Mouse (Mus musculus): Measurements from ENCODE around the gene Unc13b. TPM values are rescaled to one million over a fixed set of nuclear protein-coding genes. Genes with fewer than 3 reads are reported as not detected.
A peak's percentile ranks its signal among the peaks of the same experiment; 100 is the strongest.

Gene Unc13b
- 8.1 and 12.3 TPM in 2 replicates for polyA plus RNA-seq (2014; fragmentation: Nextera tagmentation; extraction: Ambion mirVana)

GRCm38 (mm10) chr4:43058753-43059654, at the start of gene Unc13b:
TSS of gene Unc13b (plus strand) at chr4:43058953.
- WGBS, result under 1% methylated on average over 80 of the region's 90 CpGs
- peaks cover 5% of the 10 kb centered on the region for H3K4me1 ChIP-seq (ENCODE audit: control insufficient read depth, insufficient read depth, low read length)
- H3K9me3 ChIP-seq (replicated peaks; ENCODE audit: control insufficient read depth, low read length), result no peaks in the 10 kb centered on the region
- H3K36me3 ChIP-seq (ENCODE audit: control insufficient read depth, insufficient read depth, low read length), result no peaks in the 10 kb centered on the region
- H3K27me3 ChIP-seq (replicated peaks; ENCODE audit: control insufficient read depth, insufficient read depth, low read length), result no peaks in the 10 kb centered on the region
- peak within 1 kb of the TSS; percentile 83 for H3K27ac ChIP-seq (ENCODE audit: low read depth, low read length)
- ATAC-seq, result peak; percentile 99
- peak within 1 kb of the TSS; percentile 83 for H3K9ac ChIP-seq (ENCODE audit: low read length)
- peak within 1 kb of the TSS; percentile 81 for H3K4me3 ChIP-seq (ENCODE audit: low read depth, low read length)
- peak within 1 kb of the TSS; percentile 71 for H3K4me2 ChIP-seq (ENCODE audit: low read length)
- peak; percentile 97 for DNase-seq (ENCODE audit: low spot score)

GRCm38 (mm10) chr4:43010161-43011038, 48.4 kb upstream of the Unc13b start, which contains the start of gene Fancg:
TSS of gene Fancg (minus strand) at chr4:43010506.
- DNase-seq (ENCODE audit: low spot score), result peak; percentile 90
- no peaks in the 10 kb centered on the region for H3K27me3 ChIP-seq (replicated peaks; ENCODE audit: control insufficient read depth, insufficient read depth, low read length)
- H3K9ac ChIP-seq (ENCODE audit: low read length), result peak within 1 kb of the TSS; percentile 63
- peak within 1 kb of the TSS; percentile 66 for H3K4me3 ChIP-seq (ENCODE audit: low read depth, low read length)
- 1% methylated on average over 37 of the region's 37 CpGs for WGBS
- no peaks in the 10 kb centered on the region for H3K36me3 ChIP-seq (ENCODE audit: control insufficient read depth, insufficient read depth, low read length)
- H3K27ac ChIP-seq (ENCODE audit: low read depth, low read length), result no peak within 1 kb of the TSS
- H3K4me1 ChIP-seq (ENCODE audit: control insufficient read depth, insufficient read depth, low read length), result 0 out of 2 replicates have a peak, but pooled peaks cover 6% of the 10 kb centered on the region
- peak; percentile 96 for ATAC-seq
- H3K4me2 ChIP-seq (ENCODE audit: low read length), result peak within 1 kb of the TSS; percentile 69
- H3K9me3 ChIP-seq (replicated peaks; ENCODE audit: control insufficient read depth, low read length), result no peaks in the 10 kb centered on the region

DNA sequence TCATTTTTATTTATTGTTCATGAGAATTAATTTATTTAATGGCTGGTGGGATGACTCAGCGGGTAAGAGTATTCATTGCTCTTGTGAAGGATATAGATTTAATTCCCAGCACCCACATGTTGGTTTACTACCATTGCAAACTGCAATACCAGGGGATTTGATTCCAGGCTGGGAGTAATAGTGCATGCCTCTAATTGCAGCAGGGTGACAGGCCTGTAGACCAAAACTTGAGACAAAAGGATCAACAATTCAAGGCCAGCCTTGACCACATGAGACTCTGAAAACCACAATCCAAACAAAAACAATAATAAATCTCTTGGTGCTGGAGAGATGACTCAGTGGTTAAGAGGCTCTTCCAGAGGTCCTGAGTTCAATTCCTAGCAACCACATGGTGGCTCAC, 46.7 kb upstream of the Unc13b start:
- no peaks in the 10 kb centered on the region for H3K9me3 ChIP-seq (replicated peaks; ENCODE audit: control insufficient read depth, low read length)
- DNase-seq (ENCODE audit: low spot score) (no peak), ATAC-seq (no peak)
- WGBS, result 100% methylated on average over 1 of the region's 1 CpGs
- H3K27ac ChIP-seq (ENCODE audit: low read depth, low read length), result no peak overlapping the region
- peaks cover 7% of the 10 kb centered on the region for H3K36me3 ChIP-seq (ENCODE audit: control insufficient read depth, insufficient read depth, low read length)
- H3K4me3 ChIP-seq (ENCODE audit: low read depth, low read length), result no peak overlapping the region
- H3K4me2 ChIP-seq (ENCODE audit: low read length), result no peak overlapping the region
- no peak overlapping the region for H3K9ac ChIP-seq (ENCODE audit: low read length)
- H3K4me1 ChIP-seq (ENCODE audit: control insufficient read depth, insufficient read depth, low read length), result 0 out of 2 replicates have a peak, but pooled peaks cover 6% of the 10 kb centered on the region
- no peaks in the 10 kb centered on the region for H3K27me3 ChIP-seq (replicated peaks; ENCODE audit: control insufficient read depth, insufficient read depth, low read length)

DNA sequence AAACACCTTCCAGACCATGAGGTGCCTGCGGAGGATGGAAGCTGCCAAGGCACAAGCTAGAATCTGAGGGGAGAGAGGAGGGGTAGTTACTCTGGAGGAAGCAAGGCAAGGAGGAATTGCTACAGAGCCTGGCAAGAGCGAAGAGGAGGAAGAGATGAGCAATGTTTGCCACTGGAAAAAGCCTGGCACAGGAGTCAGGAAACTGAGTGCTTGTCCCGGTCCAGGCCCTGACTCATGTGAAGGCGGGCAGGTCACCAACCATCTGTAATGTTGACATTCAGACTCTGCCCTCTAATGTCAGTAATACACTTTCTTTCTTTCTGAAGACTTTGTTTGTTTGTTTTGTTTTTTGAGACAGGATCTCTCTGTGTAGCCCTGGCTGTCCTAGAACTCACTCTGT, 40.6 kb upstream of the Unc13b start:
- DNase-seq (ENCODE audit: low spot score), result no peak
- Histone ChIP-seq H3K4me2 (ENCODE audit: low read length) (no peak overlapping the region), H3K27me3 (replicated peaks; ENCODE audit: control insufficient read depth, insufficient read depth, low read length) (no peaks in the 10 kb centered on the region), H3K4me3 (ENCODE audit: low read depth, low read length) (no peak overlapping the region), H3K4me1 (ENCODE audit: control insufficient read depth, insufficient read depth, low read length) (no peaks in the 10 kb centered on the region), H3K9me3 (replicated peaks; ENCODE audit: control insufficient read depth, low read length) (no peaks in the 10 kb centered on the region), H3K36me3 (ENCODE audit: control insufficient read depth, insufficient read depth, low read length) (peaks cover 65% of the 10 kb centered on the region), H3K9ac (ENCODE audit: low read length) (no peak overlapping the region), H3K27ac (ENCODE audit: low read depth, low read length) (no peak overlapping the region)
- ATAC-seq, result no peak
- WGBS, result 96% methylated on average over 4 of the region's 4 CpGs

DNA sequence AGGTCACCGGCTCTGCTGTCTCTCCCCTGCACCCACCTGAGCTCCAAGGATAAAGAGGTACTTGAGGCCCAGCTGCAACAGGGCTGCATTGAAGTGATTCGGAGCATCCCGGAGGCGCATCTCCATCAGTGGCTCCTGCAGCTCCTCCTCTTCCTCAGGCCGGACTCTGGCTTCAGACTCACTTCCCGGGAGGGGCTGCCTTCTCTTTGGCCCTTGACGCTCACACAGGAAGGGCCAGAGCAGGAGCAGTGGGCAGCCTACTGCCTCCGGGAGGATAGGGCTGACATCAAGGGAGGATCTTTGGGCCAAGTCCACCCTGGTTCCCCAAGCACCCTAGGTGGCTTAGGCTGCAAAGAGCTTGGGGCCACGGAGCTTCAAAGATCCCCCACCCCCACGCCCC, 39.6 kb upstream of the Unc13b start:
- Histone ChIP-seq H3K36me3 (ENCODE audit: control insufficient read depth, insufficient read depth, low read length) (peaks cover 74% of the 10 kb centered on the region), H3K9me3 (replicated peaks; ENCODE audit: control insufficient read depth, low read length) (no peaks in the 10 kb centered on the region), H3K27me3 (replicated peaks; ENCODE audit: control insufficient read depth, insufficient read depth, low read length) (no peaks in the 10 kb centered on the region), H3K9ac (ENCODE audit: low read length) (no peak overlapping the region), H3K4me1 (ENCODE audit: control insufficient read depth, insufficient read depth, low read length) (peaks cover under 1% of the 10 kb centered on the region; the same call in 1 of the 2 replicates), H3K4me3 (ENCODE audit: low read depth, low read length) (no peak overlapping the region), H3K4me2 (ENCODE audit: low read length) (no peak overlapping the region), H3K27ac (ENCODE audit: low read depth, low read length) (no peak overlapping the region)
- 93% methylated on average over 10 of the region's 10 CpGs for WGBS
- DNase-seq (ENCODE audit: low spot score), result no peak
- no peak for ATAC-seq

- no peak for DNase-seq (ENCODE audit: low spot score)
- Histone ChIP-seq H3K4me1 (ENCODE audit: control insufficient read depth, insufficient read depth, low read length) (peaks cover 7% of the 10 kb centered on the region), H3K4me3 (ENCODE audit: low read depth, low read length) (no peak overlapping the region), H3K4me2 (ENCODE audit: low read length) (no peak overlapping the region), H3K36me3 (ENCODE audit: control insufficient read depth, insufficient read depth, low read length) (peaks cover 74% of the 10 kb centered on the region), H3K9me3 (replicated peaks; ENCODE audit: control insufficient read depth, low read length) (no peaks in the 10 kb centered on the region), H3K27me3 (replicated peaks; ENCODE audit: control insufficient read depth, insufficient read depth, low read length) (no peaks in the 10 kb centered on the region), H3K27ac (ENCODE audit: low read depth, low read length) (no peak overlapping the region), H3K9ac (ENCODE audit: low read length) (no peak overlapping the region)
- no peak for ATAC-seq
- WGBS, result 94% methylated on average over 23 of the region's 23 CpGs
These were observed 38.9 kb upstream of the Unc13b start for GRCm38 (mm10) chr4:43019641-43020465.

- no peaks in the 10 kb centered on the region for H3K27me3 ChIP-seq (replicated peaks; ENCODE audit: control insufficient read depth, insufficient read depth, low read length)
- DNase-seq (ENCODE audit: low spot score) (no peak), ATAC-seq (no peak)
- no peak overlapping the region for H3K9ac ChIP-seq (ENCODE audit: low read length)
- H3K9me3 ChIP-seq (replicated peaks; ENCODE audit: control insufficient read depth, low read length), result no peaks in the 10 kb centered on the region
- H3K4me2 ChIP-seq (ENCODE audit: low read length), result no peak overlapping the region
- H3K27ac ChIP-seq (ENCODE audit: low read depth, low read length), result no peak overlapping the region
- peaks cover 10% of the 10 kb centered on the region for H3K4me1 ChIP-seq (ENCODE audit: control insufficient read depth, insufficient read depth, low read length)
- no peak overlapping the region for H3K4me3 ChIP-seq (ENCODE audit: low read depth, low read length)
- whole genome bisulfite sequencing, result 87% methylated on average over 16 of the region's 16 CpGs
- H3K36me3 ChIP-seq (ENCODE audit: control insufficient read depth, insufficient read depth, low read length), result peaks cover 74% of the 10 kb centered on the region
These were observed 37.9 kb upstream of the Unc13b start for GRCm38 (mm10) chr4:43020876-43021275.

- H3K4me3 ChIP-seq (ENCODE audit: low read depth, low read length), result no peak overlapping the region
- DNase-seq (ENCODE audit: low spot score), result no peak
- H3K9ac ChIP-seq (ENCODE audit: low read length), result no peak overlapping the region
- H3K27me3 ChIP-seq (replicated peaks; ENCODE audit: control insufficient read depth, insufficient read depth, low read length), result no peaks in the 10 kb centered on the region
- no peak overlapping the region for H3K4me2 ChIP-seq (ENCODE audit: low read length)
- no peak overlapping the region for H3K27ac ChIP-seq (ENCODE audit: low read depth, low read length)
- no peak for ATAC-seq
- H3K36me3 ChIP-seq (ENCODE audit: control insufficient read depth, insufficient read depth, low read length), result peaks cover 74% of the 10 kb centered on the region
- WGBS, result 64% methylated on average over 17 of the region's 17 CpGs
- H3K4me1 ChIP-seq (ENCODE audit: control insufficient read depth, insufficient read depth, low read length), result peaks cover 10% of the 10 kb centered on the region
- H3K9me3 ChIP-seq (replicated peaks; ENCODE audit: control insufficient read depth, low read length), result no peaks in the 10 kb centered on the region
These were observed 37.4 kb upstream of the Unc13b start for GRCm38 (mm10) chr4:43021341-43021740.

Data from forebrain, embryonic 14.5 days (tissue).